Mouse (Mus musculus) liver, adult (tissue): ENCODE results near the gene Tspan5.

Experiments used
- GATA4 ChIP-seq: IDR thresholded peaks from 2 replicates; pipeline ENCODE4 v1.6.1; 2014; ENCODE audit warnings: mild to moderate bottlenecking, low read length; ENCODE audit not compliant: insufficient replicate concordance

Gene Tspan5

GRCm38 (mm10) chr3:138880999-138881724 lies 139.2 kb downstream of the Tspan5 start:
- no peak for TF ChIP-seq GATA4

- peak; percentile 85 for TF ChIP-seq GATA4
Observed at GRCm38 (mm10) chr3:138881725-138882347, 139.8 kb downstream of the Tspan5 start.

- no peak for TF ChIP-seq GATA4
Observed at GRCm38 (mm10) chr3:138886121-138886520, 144.1 kb downstream of the Tspan5 start.

GRCm38 (mm10) chr3:138889214-138889613 lies 147.2 kb downstream of the Tspan5 start:
- no peak for TF ChIP-seq GATA4

- no peak for TF ChIP-seq GATA4
Observed at GRCm38 (mm10) chr3:138889769-138890295, 147.8 kb downstream of the Tspan5 start.

- TF ChIP-seq GATA4, result no peak; the same call in 1 of the 2 replicates
Observed at GRCm38 (mm10) chr3:138893520-138893919, 151.5 kb downstream of the Tspan5 start.

- TF ChIP-seq GATA4, result no peak
Observed at GRCm38 (mm10) chr3:138897500-138897899, 155.5 kb downstream of the Tspan5 start.

GRCm38 (mm10) chr3:138898055-138898454 lies 156.1 kb downstream of the Tspan5 start:
- TF ChIP-seq GATA4, result no peak

GRCm38 (mm10) chr3:138900571-138901141 lies 158.7 kb downstream of the Tspan5 start:
- TF ChIP-seq GATA4, result no peak

- no peak for TF ChIP-seq GATA4
Observed at GRCm38 (mm10) chr3:138905678-138906077, 163.7 kb downstream of the Tspan5 start.

- no peak for TF ChIP-seq GATA4
Observed at GRCm38 (mm10) chr3:138906112-138906880, 164.3 kb downstream of the Tspan5 start.

- no peak for TF ChIP-seq GATA4
Observed at GRCm38 (mm10) chr3:138909313-138909712, 167.3 kb downstream of the Tspan5 start.

- no peak for TF ChIP-seq GATA4
Observed at GRCm38 (mm10) chr3:138912504-138912903, 170.5 kb downstream of the Tspan5 start.

- TF ChIP-seq GATA4, result no peak
Observed at GRCm38 (mm10) chr3:138914626-138915288, 172.8 kb downstream of the Tspan5 start.

GRCm38 (mm10) chr3:138916591-138916990 lies 174.6 kb downstream of the Tspan5 start:
- TF ChIP-seq GATA4, result no peak
